Mouse (Mus musculus) liver, embryonic 16.5 days (tissue): ENCODE results near the gene Ppfia1. TPM values are rescaled to one million over a fixed set of nuclear protein-coding genes. Genes with fewer than 3 reads are reported as not detected.

Experiments
- ATAC-seq: fragments of 200-750 bp; cut with Nextera tagmentation; 2 replicates; pipeline ENCODE4 v1.8.0; 2017; ENCODE audit warnings: low read depth, mild to moderate bottlenecking, moderate number of reproducible peaks, moderate library complexity
- H3K27ac ChIP-seq: fragments of 300-500 bp; sonication (generic); 2 replicates; pipeline ENCODE4 v1.5.1; 2014; ENCODE audit warnings: mild to moderate bottlenecking, low read length
- H3K27me3 ChIP-seq: fragments of 300-500 bp; sonication (generic); 2 replicates; pipeline ENCODE4 v1.6.1; 2014; ENCODE audit warnings: low read depth, low read length, mixed read lengths; ENCODE audit not compliant: control insufficient read depth, insufficient read depth
- H3K36me3 ChIP-seq: fragments of 300-500 bp; sonication (generic); 2 replicates; pipeline ENCODE4 v1.6.1; 2014; ENCODE audit warnings: mild to moderate bottlenecking; ENCODE audit not compliant: control insufficient read depth, insufficient read depth
- H3K4me1 ChIP-seq: fragments of 300-500 bp; sonication (generic); 2 replicates; pipeline ENCODE4 v1.6.1; 2014; ENCODE audit warnings: low read depth, low read length, mixed read lengths; ENCODE audit not compliant: control insufficient read depth
- H3K4me2 ChIP-seq: fragments of 300-500 bp; sonication (generic); 2 replicates; pipeline ENCODE4 v1.6.1; 2014; ENCODE audit warnings: low read depth, low read length, mixed read lengths
- H3K4me3 ChIP-seq: fragments of 300-500 bp; sonication (generic); 2 replicates; pipeline ENCODE4 v1.5.1; 2014; ENCODE audit warnings: low read depth, mild to moderate bottlenecking, low read length
- H3K9ac ChIP-seq: fragments of 300-500 bp; sonication (generic); 2 replicates; pipeline ENCODE4 v1.6.1; 2014; ENCODE audit warnings: low read depth, low read length
- H3K9me3 ChIP-seq: fragments of 300-500 bp; sonication (generic); replicated peaks from 2 replicates; pipeline ENCODE4 v1.6.1; 2016; ENCODE audit warnings: low read length; ENCODE audit not compliant: control insufficient read depth
- WGBS: fragments of 180-500 bp; shearing (Covaris S2); extraction: QIAGEN DNeasy Blood & Tissue Kit; methylation state at CpG from one replicate; pipeline ENCODE4 v1.1.7; 2014; ENCODE audit not compliant: insufficient replicate concordance; 5-methylcytosine and 5-hydroxymethylcytosine counted together
- polyA plus RNA-seq: library from polyadenylated mRNA; unstranded; fragments of >200 nt; fragmentation: Nextera tagmentation; extraction: Ambion mirVana; gene quantifications from 2 replicates; pipeline ENCODE4 v1.2.1, GENCODE M21; 2015

Ppfia1 gene
- polyA plus RNA-seq, 1 experiment from 2014 or later, result 7.2 TPM

DNA sequence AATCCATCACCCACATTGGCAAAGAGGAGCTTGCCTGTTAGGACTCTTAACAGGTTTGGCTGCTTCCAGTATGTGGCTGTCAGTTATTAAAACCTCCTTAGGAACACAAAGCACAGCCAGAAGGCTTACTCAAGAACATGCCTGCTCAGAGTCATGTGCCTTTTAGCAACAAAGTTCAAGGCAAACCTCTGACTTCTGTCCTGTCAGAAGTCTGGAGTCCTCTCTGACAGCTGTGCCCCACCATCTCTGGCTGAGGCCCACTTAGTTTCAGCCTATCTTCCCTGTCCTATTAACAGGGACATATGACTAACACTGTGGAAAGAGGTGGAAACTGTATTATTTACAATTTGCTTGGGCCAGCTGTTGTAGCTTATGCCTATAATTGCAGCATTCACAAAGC lies 73.2 kb downstream of the Ppfia1 start:
- H3K9ac ChIP-seq, result no peak overlapping the region
- H3K9me3 ChIP-seq, result no peaks in the 10 kb centered on the region
- no peaks in the 10 kb centered on the region for H3K27me3 ChIP-seq
- H3K4me3 ChIP-seq, result no peak overlapping the region
- H3K36me3 ChIP-seq, result peaks cover 27% of the 10 kb centered on the region
- H3K4me2 ChIP-seq, result no peak overlapping the region
- no peak overlapping the region for H3K27ac ChIP-seq
- H3K4me1 ChIP-seq, result no peaks in the 10 kb centered on the region
- ATAC-seq, result no peak

DNA sequence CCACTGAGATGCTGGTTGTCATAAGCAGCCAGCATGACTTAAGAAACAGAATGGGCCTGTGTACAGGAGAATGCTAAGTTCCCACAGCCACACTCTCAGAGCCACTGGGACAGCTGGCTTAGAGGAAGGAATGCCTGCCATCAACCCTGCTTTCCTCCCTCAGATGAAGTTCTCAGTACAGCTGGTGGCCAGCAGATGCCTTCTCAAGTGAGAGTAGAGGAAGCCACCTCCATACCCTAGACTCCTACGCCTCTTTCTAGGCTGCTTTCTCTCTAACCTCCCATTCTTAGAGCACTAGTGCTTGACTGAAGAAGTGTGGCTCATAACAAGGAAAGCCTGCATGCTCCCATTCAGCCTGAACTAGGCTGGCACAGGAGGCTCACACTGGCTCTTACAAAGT lies 74.0 kb downstream of the Ppfia1 start:
- Histone ChIP-seq H3K4me2 (no peak overlapping the region), H3K27ac (no peak overlapping the region), H3K27me3 (no peaks in the 10 kb centered on the region), H3K4me1 (no peaks in the 10 kb centered on the region), H3K9ac (no peak overlapping the region), H3K9me3 (no peaks in the 10 kb centered on the region), H3K4me3 (no peak overlapping the region), H3K36me3 (peaks cover 26% of the 10 kb centered on the region)
- no peak for ATAC-seq
- WGBS, result 86% methylated on average over 1 of the region's 1 CpGs

DNA sequence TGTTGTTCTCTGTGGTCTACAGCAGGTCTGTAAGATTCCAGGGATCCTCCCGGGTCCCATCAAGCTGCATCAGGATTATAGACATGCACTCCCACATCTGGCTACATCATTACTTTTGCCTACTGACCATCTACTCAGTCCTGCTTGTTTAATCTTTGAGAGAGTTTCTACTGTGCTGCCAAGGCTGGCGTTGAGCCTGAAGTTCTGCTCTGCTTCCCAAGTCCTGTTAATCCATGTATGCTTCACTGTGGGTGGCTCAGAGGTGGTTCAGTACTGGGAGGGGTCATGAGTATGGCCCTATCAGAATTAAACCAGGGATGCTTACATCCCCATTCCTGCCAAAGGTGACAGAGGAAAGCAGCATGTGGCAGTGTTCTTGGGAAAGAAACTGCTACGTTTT lies 77.8 kb downstream of the Ppfia1 start:
- Histone ChIP-seq H3K27ac (no peak overlapping the region), H3K4me2 (no peak overlapping the region), H3K9ac (no peak overlapping the region), H3K36me3 (peaks cover 4% of the 10 kb centered on the region), H3K9me3 (no peaks in the 10 kb centered on the region), H3K4me1 (peaks cover 5% of the 10 kb centered on the region; the same call in 1 of the 2 replicates), H3K4me3 (no peak overlapping the region), H3K27me3 (no peaks in the 10 kb centered on the region)
- 76% methylated on average over 3 of the region's 3 CpGs for WGBS
- no peak for ATAC-seq

DNA sequence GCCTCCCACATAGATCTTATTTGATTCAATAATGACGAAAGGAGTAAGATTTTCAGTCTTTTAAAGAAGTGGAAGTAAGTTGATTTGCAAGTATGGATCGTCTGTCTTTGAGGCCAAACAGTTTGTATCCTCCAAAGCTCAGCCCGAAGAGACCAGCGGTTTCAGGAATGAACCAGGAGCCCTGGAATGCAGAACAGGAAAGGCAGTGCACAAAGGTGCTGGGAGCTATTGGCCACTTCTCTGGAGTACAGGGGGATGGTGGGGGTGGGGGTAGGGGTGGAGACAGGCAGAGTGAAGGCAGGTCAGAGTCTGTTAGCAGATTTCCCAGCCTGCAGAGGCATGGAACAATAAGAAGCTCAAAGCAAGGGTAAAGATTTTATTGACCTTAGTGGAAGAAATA lies 80.0 kb downstream of the Ppfia1 start:
- no peaks in the 10 kb centered on the region for H3K9me3 ChIP-seq
- H3K27ac ChIP-seq, result no peak overlapping the region
- H3K9ac ChIP-seq, result no peak overlapping the region
- H3K4me2 ChIP-seq, result no peak overlapping the region
- no peak overlapping the region for H3K4me3 ChIP-seq
- ATAC-seq, result no peak
- H3K27me3 ChIP-seq, result no peaks in the 10 kb centered on the region
- H3K4me1 ChIP-seq, result peaks cover 16% of the 10 kb centered on the region
- H3K36me3 ChIP-seq, result peaks cover under 1% of the 10 kb centered on the region; the same call in 1 of the 2 replicates
- WGBS, result 45% methylated on average over 4 of the region's 4 CpGs

DNA sequence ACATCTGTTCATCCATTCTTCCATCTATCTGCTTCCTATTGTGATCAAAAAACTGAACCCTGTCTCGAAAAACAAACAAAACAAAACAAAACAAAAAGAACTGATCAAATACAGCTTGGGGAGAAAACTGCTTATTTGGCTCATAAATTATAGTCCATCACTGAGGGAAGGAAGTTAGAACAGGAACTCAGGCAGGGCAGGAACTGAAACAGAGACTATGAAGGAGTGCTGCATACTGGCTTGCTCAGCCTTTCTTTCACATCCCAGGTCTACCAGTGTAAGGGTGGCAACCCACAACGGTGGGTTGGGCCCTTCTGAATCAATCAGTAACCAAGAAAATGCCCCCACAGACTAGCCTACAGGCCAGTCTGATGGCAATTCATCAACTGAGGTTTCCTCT lies 82.4 kb downstream of the Ppfia1 start:
- H3K4me1 ChIP-seq, result peaks cover 16% of the 10 kb centered on the region
- no peaks in the 10 kb centered on the region for H3K9me3 ChIP-seq
- peak overlapping the region; percentile 44 for H3K27ac ChIP-seq
- no peaks in the 10 kb centered on the region for H3K36me3 ChIP-seq
- 45% methylated on average over 2 of the region's 2 CpGs for WGBS
- peak overlapping the region; percentile 86; the same call in 1 of the 2 replicates for H3K9ac ChIP-seq
- H3K4me3 ChIP-seq, result peak overlapping the region; percentile 85
- no peaks in the 10 kb centered on the region for H3K27me3 ChIP-seq
- ATAC-seq, result no peak
- peak overlapping the region; percentile 88 for H3K4me2 ChIP-seq

DNA sequence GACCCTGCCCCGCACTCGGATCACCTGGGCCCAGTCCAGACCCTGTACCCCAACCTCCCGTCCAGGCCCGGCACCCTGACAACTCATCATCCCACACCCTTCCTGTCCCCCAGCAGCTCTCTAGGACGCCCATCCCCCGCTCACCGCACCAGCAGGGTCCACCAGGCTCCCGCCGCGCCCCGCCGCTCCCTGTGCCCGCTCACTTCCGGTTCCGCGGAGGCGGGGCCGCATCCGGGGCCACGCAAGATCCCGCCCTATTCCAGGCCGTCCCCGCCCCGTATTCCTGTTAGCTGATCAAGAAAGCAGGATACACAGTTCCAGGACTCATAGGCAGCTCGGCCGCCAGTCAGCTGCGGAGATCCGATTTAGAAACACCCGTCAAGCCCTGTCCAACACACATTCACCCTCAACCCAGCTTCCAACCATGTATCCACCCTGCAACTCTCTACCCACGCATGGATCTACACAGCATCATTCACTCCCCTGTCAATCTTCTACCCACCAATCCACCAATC lies 82.9 kb downstream of the Ppfia1 start, which contains the start of gene Cttn:
Gene Cttn (minus strand): TSS at position 465 of the 515 bp plus-strand sequence.
- Histone ChIP-seq H3K9ac (peak within 1 kb of the TSS; percentile 86), H3K4me1 (peaks cover 16% of the 10 kb centered on the region), H3K4me3 (peak within 1 kb of the TSS; percentile 85), H3K36me3 (no peaks in the 10 kb centered on the region; the same call in 1 of the 2 replicates), H3K9me3 (no peaks in the 10 kb centered on the region), H3K4me2 (peak within 1 kb of the TSS; percentile 88), H3K27ac (peak within 1 kb of the TSS; percentile 70), H3K27me3 (no peaks in the 10 kb centered on the region)
- WGBS, result 4% methylated on average over 30 of the region's 30 CpGs
- peak; percentile 92 for ATAC-seq

DNA sequence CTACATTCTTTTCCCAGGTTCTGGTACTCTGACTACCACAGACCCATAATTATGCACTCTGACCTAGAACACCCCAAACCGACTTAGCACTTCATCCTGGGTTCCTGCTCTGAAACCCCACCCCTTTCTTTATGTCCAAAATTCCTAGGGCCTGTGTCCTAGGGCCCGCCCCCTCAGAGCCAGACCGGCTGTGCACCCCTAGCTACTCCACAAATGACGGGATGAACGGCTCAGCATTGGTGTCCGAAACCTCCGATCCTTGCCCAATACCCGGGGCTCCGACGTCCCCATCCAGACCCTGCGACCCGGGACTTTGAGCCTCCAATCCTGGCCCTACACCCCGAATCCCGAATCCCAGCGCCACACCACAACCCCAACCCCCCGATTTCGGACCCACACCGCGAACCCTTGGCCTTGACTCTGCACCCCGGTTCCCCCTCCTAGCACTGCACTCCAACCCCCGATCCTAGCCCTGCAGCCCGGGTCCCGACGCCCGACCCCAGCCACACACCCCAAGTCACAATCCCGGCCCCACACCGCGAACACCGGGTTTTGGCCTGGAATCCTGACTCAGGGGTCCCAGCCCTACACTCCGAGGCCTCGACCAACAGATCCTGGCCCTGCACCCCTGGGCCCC lies 83.5 kb downstream of the Ppfia1 start:
- Histone ChIP-seq H3K4me2 (peak overlapping the region; percentile 88), H3K9me3 (no peaks in the 10 kb centered on the region), H3K4me1 (peaks cover 16% of the 10 kb centered on the region), H3K4me3 (peak overlapping the region; percentile 85), H3K27ac (peak overlapping the region; percentile 70), H3K9ac (peak overlapping the region; percentile 86), H3K36me3 (no peaks in the 10 kb centered on the region; the same call in 1 of the 2 replicates), H3K27me3 (no peaks in the 10 kb centered on the region)
- WGBS, result 11% methylated on average over 31 of the region's 31 CpGs
- no peak for ATAC-seq

DNA sequence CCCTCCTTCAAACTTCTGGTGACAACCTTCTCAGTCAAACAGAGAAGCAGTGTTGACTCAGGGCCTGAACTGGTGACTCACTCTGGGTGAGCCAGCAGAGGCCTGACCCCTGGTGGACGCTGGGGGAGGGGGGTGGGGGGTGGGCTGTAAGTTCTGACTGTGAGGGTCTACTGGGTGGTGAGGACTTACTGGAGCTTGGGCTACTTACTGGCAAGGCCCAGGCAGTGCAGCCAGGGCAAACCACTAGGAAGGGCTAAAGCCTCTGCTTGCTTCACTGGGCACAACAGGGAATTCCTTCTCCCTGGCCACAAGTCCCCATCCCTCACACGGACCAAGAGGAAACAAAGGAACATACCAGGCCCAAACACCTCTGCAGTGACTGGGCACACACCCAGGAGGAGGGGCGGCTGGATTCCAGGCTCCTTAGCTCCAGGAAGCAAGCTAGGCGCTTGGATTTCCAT lies 84.3 kb downstream of the Ppfia1 start:
- 43% methylated on average over 4 of the region's 4 CpGs for WGBS
- Histone ChIP-seq H3K36me3 (no peaks in the 10 kb centered on the region; the same call in 1 of the 2 replicates), H3K27me3 (no peaks in the 10 kb centered on the region), H3K4me3 (peak overlapping the region; percentile 85), H3K9me3 (no peaks in the 10 kb centered on the region), H3K4me2 (peak overlapping the region; percentile 88), H3K4me1 (peaks cover 16% of the 10 kb centered on the region), H3K27ac (peak overlapping the region; percentile 34; the same call in 1 of the 2 replicates), H3K9ac (peak overlapping the region; percentile 86; the same call in 1 of the 2 replicates)
- ATAC-seq, result no peak

DNA sequence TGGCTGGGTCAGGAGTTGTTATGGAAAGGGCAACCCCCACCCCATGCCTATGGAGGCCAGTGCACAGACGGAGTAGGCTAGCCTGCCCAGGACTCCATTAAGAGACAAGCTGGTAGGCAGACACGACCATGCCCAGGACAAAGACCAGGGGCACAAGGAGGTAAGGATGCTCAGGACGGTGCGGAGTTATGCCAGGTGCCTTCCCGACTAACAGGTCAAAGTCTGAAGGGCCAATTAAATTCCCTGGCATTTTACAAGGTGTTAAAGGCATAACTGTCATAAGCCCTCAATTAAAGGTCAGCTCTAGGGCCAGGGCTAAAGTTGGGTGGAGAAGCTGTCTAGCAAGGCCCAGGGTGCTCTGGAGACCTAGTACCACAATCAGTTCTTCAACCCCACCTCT lies 84.8 kb downstream of the Ppfia1 start:
- Histone ChIP-seq H3K4me3 (no peak overlapping the region), H3K9ac (no peak overlapping the region), H3K36me3 (no peaks in the 10 kb centered on the region; the same call in 1 of the 2 replicates), H3K4me1 (peaks cover 16% of the 10 kb centered on the region), H3K27ac (no peak overlapping the region), H3K4me2 (no peak overlapping the region), H3K9me3 (no peaks in the 10 kb centered on the region), H3K27me3 (no peaks in the 10 kb centered on the region)
- WGBS, result 70% methylated on average over 5 of the region's 5 CpGs
- no peak for ATAC-seq
